Mouse (Mus musculus) liver, embryonic 14.5 days (tissue): ENCODE data around the gene Syn1.

ENCODE experiments used
- CTCF ChIP-seq: IDR thresholded peaks from 2 replicates; pipeline ENCODE4 v1.5.1; 2016; ENCODE audit warnings: antibody characterized with exemption, low read depth, control low read depth
- EP300 ChIP-seq: IDR thresholded peaks from 2 replicates; pipeline ENCODE4 v1.6.1; 2016; ENCODE audit warnings: antibody characterized with exemption, low read depth

- TF ChIP-seq EP300, result no peak
- no peak for TF ChIP-seq CTCF
Observed at GRCm38 (mm10) chrX:20875241-20875640, 45.6 kb downstream of the Syn1 start.
